Mouse (Mus musculus): ENCODE measurements around the gene Tfap2e.

GRCm38 (mm10) chr4:126763483-126763882 is 27.4 kb upstream of the Tfap2e start:
- TF ChIP-seq FLI1 (IDR thresholded peaks at IDR 0.05; ENCODE audit: low read length) (no peak), GATA1 (IDR thresholded peaks at IDR 0.05; ENCODE audit: borderline replicate concordance, low read length) (no peak)
